Mouse (Mus musculus) liver, embryonic 14.5 days (tissue): ENCODE results near the gene Vax1. TPM values are rescaled to one million over a fixed set of nuclear protein-coding genes. Genes with fewer than 3 reads are reported as not detected.

Experiments used
- ATAC-seq: fragments of 200-750 bp; cut with Nextera tagmentation; 2 replicates; pipeline ENCODE4 v1.8.0; 2017; ENCODE audit warnings: moderate number of reproducible peaks, mild to moderate bottlenecking, moderate library complexity; ENCODE audit not compliant: insufficient read depth
- DNase-seq, 3 experiments: peaks; one replicate each; pipeline ENCODE4 v3.0.0-alpha.2; 2012 to 2013; ENCODE audit warnings: low read depth in 3 of 3, low spot score in 3 of 3
- H3K27ac ChIP-seq: fragments of 300-500 bp; sonication (generic); 2 replicates; pipeline ENCODE4 v1.5.1; 2014; ENCODE audit warnings: moderate library complexity, mild to moderate bottlenecking, control low read depth, inconsistent platforms
- H3K27me3 ChIP-seq: fragments of 300-500 bp; sonication (generic); 2 replicates; pipeline ENCODE4 v1.6.1; 2014; ENCODE audit warnings: mild to moderate bottlenecking, low read length, moderate library complexity; ENCODE audit not compliant: control insufficient read depth, insufficient read depth
- H3K36me3 ChIP-seq: fragments of 300-500 bp; sonication (generic); replicated peaks from 2 replicates; pipeline ENCODE4 v1.6.1; 2014; ENCODE audit warnings: low read depth; ENCODE audit not compliant: control insufficient read depth, insufficient read depth
- H3K4me1 ChIP-seq, 2 experiments: fragments of 200-500 bp in 1 of 2; fragments of 300-500 bp in 1 of 2; sonication (generic) in 1 of 2; replicated peaks; 2 replicates each; pipeline ENCODE4 v1.6.1; 2012 to 2014; ENCODE audit warnings: antibody characterized with exemption in 1 of 2, inconsistent platforms in 1 of 2, low read length in 1 of 2; ENCODE audit not compliant: control insufficient read depth in 2 of 2, insufficient read depth in 2 of 2
- H3K4me2 ChIP-seq: fragments of 300-500 bp; sonication (generic); 2 replicates; pipeline ENCODE4 v1.6.1; 2014; ENCODE audit warnings: low read depth, mild to moderate bottlenecking, control low read depth, moderate library complexity
- H3K4me3 ChIP-seq, 2 experiments: fragments of 200-500 bp in 1 of 2; fragments of 300-500 bp in 1 of 2; sonication (generic) in 1 of 2; 2 replicates each; pipeline ENCODE4 v1.5.1; 2012 to 2014; ENCODE audit warnings: low read depth in 2 of 2, low read length in 2 of 2, mild to moderate bottlenecking in 2 of 2, control low read depth in 1 of 2, inconsistent platforms in 1 of 2, moderate library complexity in 1 of 2; ENCODE audit not compliant: insufficient read depth in 1 of 2
- H3K9ac ChIP-seq: fragments of 300-500 bp; sonication (generic); replicated peaks from 2 replicates; pipeline ENCODE4 v1.6.1; 2014; ENCODE audit warnings: mild to moderate bottlenecking, control low read depth, moderate library complexity
- H3K9me3 ChIP-seq: fragments of 300-500 bp; sonication (generic); 2 replicates; pipeline ENCODE4 v1.6.1; 2016; ENCODE audit warnings: low read length, mixed read lengths; ENCODE audit not compliant: control insufficient read depth
- CTCF ChIP-seq: IDR thresholded peaks from 2 replicates; pipeline ENCODE4 v1.5.1; 2016; ENCODE audit warnings: antibody characterized with exemption, low read depth, control low read depth
- EP300 ChIP-seq: IDR thresholded peaks from 2 replicates; pipeline ENCODE4 v1.6.1; 2016; ENCODE audit warnings: antibody characterized with exemption, low read depth
- WGBS: fragments of 180-500 bp; shearing (Covaris S2); extraction: QIAGEN DNeasy Blood & Tissue Kit; methylation state at CpG from one replicate; pipeline ENCODE4 v1.1.7; 2014; ENCODE audit not compliant: insufficient replicate concordance; 5-methylcytosine and 5-hydroxymethylcytosine counted together
- polyA plus RNA-seq, 2 experiments: library from polyadenylated mRNA; depleted of rRNA in 1 of 2; stranded (reverse) in 1 of 2; unstranded in 1 of 2; fragments of >200 nt; fragmentation: Nextera tagmentation in 1 of 2; extraction: Ambion mirVana in 1 of 2; gene quantifications; 2 replicates each; pipeline versions ENCODE4 v1.2.1 to v1.2.3; 2012 to 2014

Gene Vax1
- polyA plus RNA-seq, 2 experiments = not detected

DNA sequence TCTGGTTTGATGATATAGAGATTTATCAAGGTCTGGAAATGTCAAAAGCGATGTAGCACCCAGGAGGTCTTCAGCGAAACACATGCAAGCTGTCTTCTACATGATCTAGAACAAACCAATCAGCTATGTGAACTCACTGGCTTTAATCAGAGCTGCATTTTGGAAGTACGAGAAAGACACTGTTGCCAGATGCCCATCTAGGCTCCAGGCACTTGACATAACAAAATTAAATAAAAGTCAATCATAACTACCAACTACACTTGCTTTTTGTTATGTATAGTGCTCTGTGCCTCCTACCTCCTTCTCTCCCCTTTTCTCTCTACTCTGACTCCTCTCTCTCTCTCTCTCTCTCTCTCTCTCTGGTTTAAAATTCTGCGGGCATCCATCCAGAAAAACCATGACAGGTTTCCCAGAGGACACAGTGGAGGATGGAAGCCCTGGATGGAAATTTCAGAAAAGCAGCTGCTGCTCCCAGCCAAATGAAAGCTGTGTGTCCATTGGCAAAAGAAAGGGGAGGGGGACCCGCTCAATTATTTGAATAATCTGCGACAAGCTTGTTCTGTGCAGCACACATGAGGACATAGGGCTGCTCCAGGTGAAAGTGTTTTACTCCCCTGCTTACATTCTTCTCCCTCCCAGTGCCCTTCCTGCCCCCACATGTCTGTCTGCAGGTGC, 3.6 kb upstream of the Vax1 start:
- no peaks in the 10 kb centered on the region for H3K4me1 ChIP-seq
- H3K9me3 ChIP-seq = no peaks in the 10 kb centered on the region
- ATAC-seq (no peak), DNase-seq (no peak)
- no peaks in the 10 kb centered on the region for H3K36me3 ChIP-seq
- no peak overlapping the region for H3K9ac ChIP-seq
- TF ChIP-seq EP300 = no peak
- no peak for TF ChIP-seq CTCF
- no peak overlapping the region for H3K4me3 ChIP-seq
- H3K27ac ChIP-seq = no peak overlapping the region
- H3K27me3 ChIP-seq = peaks cover 60% of the 10 kb centered on the region
- no peak overlapping the region for H3K4me2 ChIP-seq
- WGBS = 11% methylated on average over 6 of the region's 6 CpGs

DNA sequence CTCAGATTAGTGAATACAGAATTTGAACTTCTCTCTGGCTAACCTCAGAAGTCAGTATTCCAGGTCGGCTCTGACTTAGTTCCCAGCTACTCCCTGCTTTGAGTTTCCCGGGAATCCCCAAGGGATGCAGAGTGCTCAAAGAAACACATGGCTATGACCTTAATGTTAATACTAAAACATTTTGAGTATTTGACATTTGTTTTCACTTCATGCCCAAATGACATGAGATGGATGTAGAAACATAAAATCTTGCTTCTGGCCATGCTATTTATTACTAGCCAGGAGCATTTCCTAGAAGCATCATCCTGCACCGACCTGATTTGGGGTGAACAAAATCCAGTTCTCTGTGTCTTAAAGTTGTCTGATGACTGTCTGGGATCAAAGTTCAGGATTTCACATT, 2.9 kb upstream of the Vax1 start:
- H3K4me2 ChIP-seq = no peak overlapping the region
- H3K9me3 ChIP-seq = no peaks in the 10 kb centered on the region
- no peak for DNase-seq
- WGBS = 3% methylated on average over 3 of the region's 3 CpGs
- no peak overlapping the region for H3K27ac ChIP-seq
- no peak overlapping the region for H3K9ac ChIP-seq
- no peaks in the 10 kb centered on the region for H3K36me3 ChIP-seq
- no peak for ATAC-seq
- TF ChIP-seq CTCF = no peak
- no peak for TF ChIP-seq EP300
- peaks cover 67% of the 10 kb centered on the region for H3K27me3 ChIP-seq
- no peak overlapping the region for H3K4me3 ChIP-seq
- no peaks in the 10 kb centered on the region for H3K4me1 ChIP-seq

DNA sequence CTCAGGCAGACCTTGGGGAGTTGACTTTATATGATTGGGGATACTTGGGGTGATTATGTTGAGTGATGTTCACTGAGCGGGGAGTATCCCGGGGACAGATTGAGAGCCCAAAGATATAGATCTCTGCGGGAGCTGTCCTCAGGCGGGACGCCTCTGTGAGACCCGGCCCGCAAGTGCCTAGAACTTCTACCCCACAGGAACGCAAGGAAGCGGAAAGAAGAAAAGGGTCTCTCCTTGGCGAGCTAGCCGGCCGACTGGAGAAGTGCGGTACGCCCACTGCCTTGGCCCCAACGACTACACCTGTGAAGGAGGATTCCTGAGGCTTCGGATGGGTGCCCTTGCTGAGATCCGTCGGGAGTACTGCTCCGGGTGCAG, 2.0 kb upstream of the Vax1 start:
- H3K27me3 ChIP-seq = peaks cover 77% of the 10 kb centered on the region
- ATAC-seq = no peak

DNA sequence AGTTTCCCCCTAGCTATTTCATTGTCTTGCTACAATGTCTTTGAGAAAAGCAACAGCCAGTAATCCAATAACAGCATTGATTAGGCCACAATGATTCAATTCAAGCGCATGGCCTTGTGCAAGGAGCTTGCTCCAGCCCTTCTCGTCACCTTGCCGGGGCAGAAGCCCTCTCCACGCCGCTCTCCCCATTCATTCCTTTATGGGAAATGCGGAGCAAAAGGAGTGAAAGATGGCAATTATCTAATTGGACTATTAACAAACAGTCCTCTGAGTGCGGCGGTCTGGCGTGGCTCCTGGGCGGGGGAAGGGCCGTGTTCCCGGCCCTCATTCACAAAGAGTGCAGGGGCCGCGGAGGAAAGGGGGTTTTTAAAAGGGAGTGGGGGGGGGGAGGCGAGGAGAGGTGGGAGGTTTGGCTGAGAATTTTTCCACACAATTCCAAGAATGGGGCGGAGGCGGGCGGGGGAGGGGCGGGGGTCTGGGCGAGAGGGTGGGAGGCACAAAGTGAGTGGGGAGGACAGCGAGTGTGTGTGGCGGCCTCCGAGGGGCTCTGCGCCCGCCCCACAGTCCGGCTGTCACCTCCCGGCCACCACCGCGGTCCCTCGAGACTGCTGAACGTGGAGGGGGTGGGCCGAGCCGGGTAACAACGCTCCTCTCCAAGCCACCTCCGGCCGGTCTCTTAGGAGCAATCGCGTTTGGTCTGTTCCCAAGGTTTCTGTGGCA, 1.5 kb upstream of the Vax1 start:
- ATAC-seq = no peak
- Histone ChIP-seq H3K27ac (no peak overlapping the region), H3K9me3 (no peaks in the 10 kb centered on the region), H3K36me3 (no peaks in the 10 kb centered on the region), H3K27me3 (peaks cover 82% of the 10 kb centered on the region), H3K4me3 (no peak overlapping the region), H3K9ac (no peak overlapping the region), H3K4me2 (no peak overlapping the region), H3K4me1 (no peaks in the 10 kb centered on the region)
- 2% methylated on average over 36 of the region's 38 CpGs for WGBS
- no peak for DNase-seq
- TF ChIP-seq EP300 (no peak), CTCF (no peak)

More for the DNA sequence above, 2.0 kb upstream of the Vax1 start:
- Histone ChIP-seq H3K4me1 (no peaks in the 10 kb centered on the region), H3K4me3 (no peak overlapping the region), H3K9me3 (no peaks in the 10 kb centered on the region), H3K9ac (no peak overlapping the region), H3K4me2 (no peak overlapping the region), H3K36me3 (no peaks in the 10 kb centered on the region), H3K27ac (no peak overlapping the region)
- 2% methylated on average over 19 of the region's 19 CpGs for WGBS
- TF ChIP-seq CTCF (no peak), EP300 (no peak)
- DNase-seq = no peak

DNA sequence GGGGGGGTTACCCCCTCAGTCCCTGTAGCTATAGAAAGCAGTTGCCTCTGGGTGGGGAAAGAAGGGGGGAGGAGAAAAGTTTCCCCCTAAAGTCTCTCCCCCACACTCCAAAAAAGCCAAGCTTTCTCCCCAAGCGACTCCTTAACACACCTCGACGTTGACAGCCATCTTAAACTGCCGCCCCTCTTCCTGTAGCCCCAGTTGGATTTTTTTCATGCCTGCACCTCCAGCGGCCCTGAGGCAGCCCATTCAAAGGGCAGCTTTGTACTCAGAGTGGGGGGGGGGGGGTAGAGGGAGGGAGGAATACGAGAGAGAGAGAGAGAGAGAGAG, 875 bp upstream of the Vax1 start:
- no peak overlapping the region for H3K27ac ChIP-seq
- H3K4me2 ChIP-seq = no peak overlapping the region
- no peak overlapping the region for H3K4me3 ChIP-seq
- DNase-seq (no peak), ATAC-seq (no peak)
- peaks cover 88% of the 10 kb centered on the region for H3K27me3 ChIP-seq
- H3K4me1 ChIP-seq = no peaks in the 10 kb centered on the region
- TF ChIP-seq EP300 = no peak
- 2% methylated on average over 5 of the region's 6 CpGs for WGBS
- H3K9ac ChIP-seq = no peak overlapping the region
- H3K9me3 ChIP-seq = no peaks in the 10 kb centered on the region
- H3K36me3 ChIP-seq = no peaks in the 10 kb centered on the region
